Mouse (Mus musculus): Measurements from ENCODE around the gene Cnih4. TPM values are rescaled to one million over a fixed set of nuclear protein-coding genes. Genes with fewer than 3 reads are reported as not detected.

The Cnih4 gene
- polyA plus RNA-seq, 1 experiment from 2014 or later: 115 TPM

GRCm38 (mm10) chr1:181150431-181150826, 5.9 kb downstream of the Cnih4 start:
- Histone ChIP-seq H3K4me2 (replicated peaks; ENCODE audit: low read depth, low read length) (no peak overlapping the region), H3K9me3 (ENCODE audit: low read length) (no peaks in the 10 kb centered on the region), H3K36me3 (ENCODE audit: insufficient read depth, low read length) (no peaks in the 10 kb centered on the region), H3K9ac (replicated peaks; ENCODE audit: low read depth) (no peak overlapping the region), H3K27me3 (replicated peaks; ENCODE audit: insufficient read depth, low read length) (no peaks in the 10 kb centered on the region), H3K4me1 (ENCODE audit: insufficient read depth, low read depth, low read length) (peaks cover 7% of the 10 kb centered on the region; the same call in 1 of the 2 replicates), H3K27ac (ENCODE audit: low read length) (no peak overlapping the region), H3K4me3 (ENCODE audit: low read depth, low read length) (no peak overlapping the region)
- TF ChIP-seq CTCF (IDR thresholded peaks at IDR 0.05): no peak
- TF ChIP-seq EP300 (IDR thresholded peaks at IDR 0.05): no peak
- DNase-seq (ENCODE audit: low spot score) (no peak), ATAC-seq (0 out of 2 replicates have a peak, but pooled peaks have one; percentile 6)
- WGBS: 64% methylated on average over 3 of the region's 3 CpGs

DNA sequence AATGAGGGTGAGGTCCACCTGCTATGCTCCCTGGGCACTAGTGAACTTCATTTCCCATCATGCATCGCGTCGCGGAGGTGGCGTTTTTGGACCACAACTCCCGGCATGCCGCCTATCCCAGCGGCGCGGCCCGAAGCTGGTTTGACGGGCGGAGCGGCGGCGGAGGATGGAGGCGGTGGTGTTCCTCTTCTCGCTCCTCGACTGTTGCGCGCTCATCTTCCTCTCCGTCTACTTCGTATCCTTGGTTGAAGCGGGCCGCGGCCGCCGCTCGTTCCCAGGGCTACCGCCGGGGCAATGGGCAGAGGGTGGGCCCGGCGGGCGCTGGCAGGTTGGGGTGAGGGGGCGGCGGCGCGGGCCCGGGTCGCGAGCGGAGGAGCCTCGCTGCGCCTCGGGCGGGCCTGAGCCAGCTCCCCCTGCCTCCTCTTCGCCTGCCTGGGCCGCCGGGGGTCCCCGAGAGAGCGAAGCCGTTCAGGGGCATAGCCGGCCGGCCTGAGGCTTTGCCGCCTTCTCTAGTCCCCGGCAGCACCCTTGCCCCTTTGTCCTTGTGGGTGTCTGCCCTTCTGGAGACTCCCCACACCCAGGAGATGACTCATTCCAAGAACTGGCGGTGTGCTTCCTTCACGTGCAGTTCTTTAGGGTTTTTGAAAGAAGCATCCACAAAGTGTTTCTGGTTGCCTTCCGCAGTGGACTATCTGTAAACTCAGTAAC, 6.5 kb downstream of the Cnih4 start:
- TF ChIP-seq CTCF (IDR thresholded peaks at IDR 0.05): no peak
- TF ChIP-seq EP300 (IDR thresholded peaks at IDR 0.05): no peak
- DNase-seq (ENCODE audit: low spot score): peak; percentile 94
- under 1% methylated on average over 38 of the region's 59 CpGs for WGBS

GRCm38 (mm10) chr1:181151541-181151940, 7.0 kb downstream of the Cnih4 start:
- Histone ChIP-seq H3K4me3 (ENCODE audit: low read depth, low read length) (peak overlapping the region; percentile 85), H3K9ac (replicated peaks; ENCODE audit: low read depth) (peak overlapping the region; percentile 77; the same call in 1 of the 2 replicates), H3K4me1 (ENCODE audit: insufficient read depth, low read depth, low read length) (peaks cover 6% of the 10 kb centered on the region; the same call in 1 of the 2 replicates), H3K27ac (ENCODE audit: low read length) (no peak overlapping the region), H3K27me3 (replicated peaks; ENCODE audit: insufficient read depth, low read length) (no peaks in the 10 kb centered on the region), H3K36me3 (ENCODE audit: insufficient read depth, low read length) (no peaks in the 10 kb centered on the region), H3K9me3 (ENCODE audit: low read length) (no peaks in the 10 kb centered on the region), H3K4me2 (replicated peaks; ENCODE audit: low read depth, low read length) (peak overlapping the region; percentile 88)
- TF ChIP-seq EP300 (IDR thresholded peaks at IDR 0.05): no peak
- no peak for TF ChIP-seq CTCF (IDR thresholded peaks at IDR 0.05)
- DNase-seq (ENCODE audit: low spot score) (no peak), ATAC-seq (no peak)
- 30% methylated on average over 5 of the region's 5 CpGs for WGBS

More for the DNA sequence above, 6.5 kb downstream of the Cnih4 start:
- H3K9ac ChIP-seq (replicated peaks; ENCODE audit: low read depth): peak overlapping the region; percentile 77
- peak overlapping the region; percentile 85 for H3K4me3 ChIP-seq (ENCODE audit: low read depth, low read length)
- no peaks in the 10 kb centered on the region for H3K36me3 ChIP-seq (ENCODE audit: insufficient read depth, low read length)
- no peaks in the 10 kb centered on the region for H3K27me3 ChIP-seq (replicated peaks; ENCODE audit: insufficient read depth, low read length)
- H3K27ac ChIP-seq (ENCODE audit: low read length): peak overlapping the region; percentile 68; the same call in 1 of the 2 replicates
- peaks cover 6% of the 10 kb centered on the region; the same call in 1 of the 2 replicates for H3K4me1 ChIP-seq (ENCODE audit: insufficient read depth, low read depth, low read length)
- ATAC-seq: peak; percentile 93
- H3K4me2 ChIP-seq (replicated peaks; ENCODE audit: low read depth, low read length): peak overlapping the region; percentile 88
- H3K9me3 ChIP-seq (ENCODE audit: low read length): no peaks in the 10 kb centered on the region

DNA sequence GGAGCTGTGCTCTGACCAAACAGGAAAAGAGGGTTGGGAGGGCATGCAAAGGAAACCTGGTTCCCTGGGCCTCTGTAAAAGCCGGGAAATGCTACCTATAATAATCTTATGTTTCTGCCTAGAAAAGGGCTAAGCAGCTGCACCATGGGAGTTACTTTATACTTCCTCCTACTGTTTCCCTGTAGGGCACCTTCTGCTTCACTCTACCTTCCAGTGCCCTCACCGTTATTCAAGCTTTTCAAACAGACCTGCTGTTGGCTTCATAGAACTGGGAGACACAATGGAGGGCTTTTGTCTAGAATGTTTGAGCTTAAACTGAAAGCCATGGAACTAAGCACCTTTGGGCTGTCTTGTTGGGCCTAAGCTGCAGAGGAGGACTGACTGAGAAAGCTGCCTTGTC, 23.3 kb downstream of the Cnih4 start:
- 75% methylated on average over 2 of the region's 2 CpGs for WGBS
- H3K27me3 ChIP-seq (replicated peaks; ENCODE audit: insufficient read depth, low read length): no peaks in the 10 kb centered on the region
- H3K9ac ChIP-seq (replicated peaks; ENCODE audit: low read depth): no peak overlapping the region
- H3K27ac ChIP-seq (ENCODE audit: low read length): no peak overlapping the region
- peaks cover 7% of the 10 kb centered on the region; the same call in 1 of the 2 replicates for H3K36me3 ChIP-seq (ENCODE audit: insufficient read depth, low read length)
- TF ChIP-seq CTCF (IDR thresholded peaks at IDR 0.05) (no peak), EP300 (IDR thresholded peaks at IDR 0.05) (no peak)
- H3K4me1 ChIP-seq (ENCODE audit: insufficient read depth, low read depth, low read length): no peaks in the 10 kb centered on the region
- H3K4me2 ChIP-seq (replicated peaks; ENCODE audit: low read depth, low read length): no peak overlapping the region
- no peak for ATAC-seq
- no peak for DNase-seq (ENCODE audit: low spot score)
- H3K4me3 ChIP-seq (ENCODE audit: low read depth, low read length): no peak overlapping the region
- H3K9me3 ChIP-seq (ENCODE audit: low read length): no peaks in the 10 kb centered on the region

GRCm38 (mm10) chr1:181168377-181168776, 23.9 kb downstream of the Cnih4 start:
- 61% methylated on average over 3 of the region's 3 CpGs for WGBS
- DNase-seq (ENCODE audit: low spot score) (no peak), ATAC-seq (no peak)
- TF ChIP-seq EP300 (IDR thresholded peaks at IDR 0.05): no peak
- TF ChIP-seq CTCF (IDR thresholded peaks at IDR 0.05): no peak
- Histone ChIP-seq H3K4me2 (replicated peaks; ENCODE audit: low read depth, low read length) (no peak overlapping the region), H3K27ac (ENCODE audit: low read length) (no peak overlapping the region), H3K27me3 (replicated peaks; ENCODE audit: insufficient read depth, low read length) (no peaks in the 10 kb centered on the region), H3K4me3 (ENCODE audit: low read depth, low read length) (no peak overlapping the region), H3K9ac (replicated peaks; ENCODE audit: low read depth) (no peak overlapping the region), H3K4me1 (ENCODE audit: insufficient read depth, low read depth, low read length) (no peaks in the 10 kb centered on the region), H3K36me3 (ENCODE audit: insufficient read depth, low read length) (peaks cover 7% of the 10 kb centered on the region; the same call in 1 of the 2 replicates), H3K9me3 (ENCODE audit: low read length) (no peaks in the 10 kb centered on the region)

GRCm38 (mm10) chr1:181170210-181170609, 25.7 kb downstream of the Cnih4 start:
- ATAC-seq: no peak
- WGBS: 60% methylated on average over 8 of the region's 8 CpGs

More at GRCm38 (mm10) chr1:181170210-181170609, 25.7 kb downstream of the Cnih4 start:
- TF ChIP-seq EP300 (IDR thresholded peaks at IDR 0.05): no peak
- no peak for TF ChIP-seq CTCF (IDR thresholded peaks at IDR 0.05)
- no peak overlapping the region for H3K27ac ChIP-seq (ENCODE audit: low read length)
- no peak overlapping the region for H3K9ac ChIP-seq (replicated peaks; ENCODE audit: low read depth)
- peak; percentile 15 for DNase-seq (ENCODE audit: low spot score)
- no peak overlapping the region for H3K4me2 ChIP-seq (replicated peaks; ENCODE audit: low read depth, low read length)
- no peaks in the 10 kb centered on the region for H3K4me1 ChIP-seq (ENCODE audit: insufficient read depth, low read depth, low read length)
- no peaks in the 10 kb centered on the region for H3K9me3 ChIP-seq (ENCODE audit: low read length)
- peaks cover 6% of the 10 kb centered on the region; the same call in 1 of the 2 replicates for H3K36me3 ChIP-seq (ENCODE audit: insufficient read depth, low read length)
- no peak overlapping the region for H3K4me3 ChIP-seq (ENCODE audit: low read depth, low read length)
- no peaks in the 10 kb centered on the region for H3K27me3 ChIP-seq (replicated peaks; ENCODE audit: insufficient read depth, low read length)
